Comparison of ENCODE assay signal across 9 mouse cellular contexts in genomic region chr10:67226109-67226508, GRCm38 (mm10). TPM values are rescaled to one million over a fixed set of nuclear protein-coding genes. Genes with fewer than 3 reads are reported as not detected.
DNase-seq lines count a peak whose midpoint lies in the region; ATAC-seq and TF ChIP-seq lines count a peak whose summit lies in the region.
"Had no signal": no experiment of that assay in that cellular context is flagged by ENCODE, and none has a peak within 500 bp of the region (broad histone marks: within the 10 kb centered on the region; RNA-seq: fewer than 3 reads in every experiment).

No protein-coding gene starts in this region.

- H3K4me3 ChIP-seq in midbrain, embryonic 14.5 days (replicated peaks; ENCODE audit: low read depth, low read length), result no peak overlapping the region
- no peak overlapping the region for H3K4me3 ChIP-seq in midbrain, embryonic 10.5 days
- H3K4me3 ChIP-seq in lung, embryonic 14.5 days (ENCODE audit: low read depth, low read length), result no peak overlapping the region
- H3K4me3 ChIP-seq in stomach, embryonic 15.5 days (replicated peaks), result no peak overlapping the region
- H3K4me3 ChIP-seq: limb, embryonic 12.5 days had no signal

- TF ChIP-seq CTCF in lung, embryonic 14.5 days (IDR thresholded peaks at IDR 0.05; ENCODE audit: low read depth), result no peak

- ATAC-seq in midbrain, embryonic 14.5 days (ENCODE audit: low FRiP score, low TSS enrichment), result no peak
- ATAC-seq in lung, embryonic 14.5 days (ENCODE audit: insufficient read depth), result no peak
- ATAC-seq in stomach, embryonic 15.5 days (ENCODE audit: insufficient read depth, low FRiP score, low read depth), result no peak

- no peak overlapping the region for H3K9ac ChIP-seq in midbrain, embryonic 14.5 days (replicated peaks; ENCODE audit: low read length)
- no peak overlapping the region for H3K9ac ChIP-seq in lung, embryonic 14.5 days
- H3K9ac ChIP-seq in stomach, embryonic 15.5 days, result no peak overlapping the region
- H3K9ac ChIP-seq: limb, embryonic 12.5 days had no signal

- DNase-seq in midbrain, embryonic 14.5 days, result peak; percentile 4
- no peak for DNase-seq in midbrain, embryonic 10.5 days (ENCODE audit: low spot score)
- DNase-seq in cerebellum, adult 11-12 months, result peak; percentile 43
- DNase-seq in gastrocnemius, postnatal 25 days, result peak; percentile 66
- DNase-seq in kidney, postnatal 14 days, result peak; percentile 66
- DNase-seq in lung, embryonic 14.5 days, result peak; percentile 55
- no peak for DNase-seq in T-cell, adult 2 months (ENCODE audit: low spot score)

- no peaks in the 10 kb centered on the region for H3K27me3 ChIP-seq in midbrain, embryonic 14.5 days (ENCODE audit: control insufficient read depth, insufficient read depth, low read length)
- no peaks in the 10 kb centered on the region for H3K27me3 ChIP-seq in midbrain, embryonic 10.5 days (ENCODE audit: low read depth, poor library complexity, severe bottlenecking)
- H3K27me3 ChIP-seq in lung, embryonic 14.5 days (ENCODE audit: insufficient read depth, low read length), result no peaks in the 10 kb centered on the region
- H3K27me3 ChIP-seq in stomach, embryonic 15.5 days (replicated peaks), result no peaks in the 10 kb centered on the region
- H3K27me3 ChIP-seq: limb, embryonic 12.5 days had no signal

- WGBS in midbrain, embryonic 14.5 days, result 93% methylated on average over 7 of the region's 7 CpGs
- WGBS in midbrain, embryonic 10.5 days, result 93% methylated on average over 7 of the region's 7 CpGs
- 62% methylated on average over 7 of the region's 7 CpGs for WGBS in lung, embryonic 14.5 days
- WGBS in stomach, embryonic 15.5 days, result 66% methylated on average over 7 of the region's 7 CpGs

- H3K4me1 ChIP-seq in midbrain, embryonic 14.5 days (ENCODE audit: control insufficient read depth, insufficient read depth, low read length), result no peaks in the 10 kb centered on the region
- no peaks in the 10 kb centered on the region for H3K4me1 ChIP-seq in midbrain, embryonic 10.5 days
- H3K4me1 ChIP-seq in lung, embryonic 14.5 days (ENCODE audit: insufficient read depth), result no peaks in the 10 kb centered on the region
- no peaks in the 10 kb centered on the region for H3K4me1 ChIP-seq in stomach, embryonic 15.5 days
- H3K4me1 ChIP-seq: limb, embryonic 12.5 days had no signal

- H3K36me3 ChIP-seq in midbrain, embryonic 14.5 days (ENCODE audit: control insufficient read depth, insufficient read depth, low read length), result peaks cover 45% of the 10 kb centered on the region
- peaks cover 82% of the 10 kb centered on the region for H3K36me3 ChIP-seq in midbrain, embryonic 10.5 days
- H3K36me3 ChIP-seq in lung, embryonic 14.5 days (ENCODE audit: insufficient read depth), result peaks cover 45% of the 10 kb centered on the region
- H3K36me3 ChIP-seq in stomach, embryonic 15.5 days, result peaks cover 20% of the 10 kb centered on the region

- H3K27ac ChIP-seq in midbrain, embryonic 14.5 days (replicated peaks; ENCODE audit: low read depth, low read length), result no peak overlapping the region
- H3K27ac ChIP-seq in midbrain, embryonic 10.5 days (replicated peaks), result no peak overlapping the region
- H3K27ac ChIP-seq in lung, embryonic 14.5 days (ENCODE audit: low read depth), result peak overlapping the region; percentile 54; the same call in 1 of the 2 replicates
- H3K27ac ChIP-seq in stomach, embryonic 15.5 days, result peak overlapping the region; percentile 44
- H3K27ac ChIP-seq: limb, embryonic 12.5 days had no signal

- no peak overlapping the region for H3K4me2 ChIP-seq in midbrain, embryonic 14.5 days (ENCODE audit: low read length)
- H3K4me2 ChIP-seq in lung, embryonic 14.5 days, result no peak overlapping the region
- no peak overlapping the region for H3K4me2 ChIP-seq in stomach, embryonic 15.5 days
- H3K4me2 ChIP-seq: limb, embryonic 12.5 days had no signal

- H3K9me3 ChIP-seq in midbrain, embryonic 14.5 days (ENCODE audit: control insufficient read depth, low read length), result no peaks in the 10 kb centered on the region
- H3K9me3 ChIP-seq in midbrain, embryonic 10.5 days (replicated peaks), result no peaks in the 10 kb centered on the region
- no peaks in the 10 kb centered on the region for H3K9me3 ChIP-seq in lung, embryonic 14.5 days (ENCODE audit: low read depth, low read length)
- H3K9me3 ChIP-seq in stomach, embryonic 15.5 days, result no peaks in the 10 kb centered on the region
- H3K9me3 ChIP-seq: limb, embryonic 12.5 days had no signal

RNA-seq across cellular contexts. Expression of gene Nrbf2, which starts 59.0 kb away (rescaled TPM):
- polyA plus RNA-seq in midbrain, embryonic 14.5 days (2014; fragmentation: Nextera tagmentation; extraction: Ambion mirVana), result 41.6 and 45.0 TPM in 2 replicates
- polyA plus RNA-seq in midbrain, embryonic 10.5 days (2016; fragmentation: Nextera tagmentation; extraction: Ambion mirVana), result 38.7 and 40.5 TPM in 2 replicates
- 10 to 100 TPM in 1 of 2 experiments, 1 to 10 TPM in 1; 8.6 to 10.2 TPM for total RNA-seq in gastrocnemius, postnatal 25 days (2021)
- polyA plus RNA-seq in lung, embryonic 14.5 days (2014; fragmentation: Nextera tagmentation; extraction: Ambion mirVana), result 34.8 and 37.0 TPM in 2 replicates
- 35.1 and 36.3 TPM in 2 replicates for polyA plus RNA-seq in stomach, embryonic 15.5 days (2015; fragmentation: Nextera tagmentation; extraction: Ambion mirVana)

Comparison
In these comparisons a context has a peak if more than half of its experiments do, and no peak if none do; other contexts are left out.
1. DNase-seq: peak in midbrain, embryonic 14.5 days (single experiment), cerebellum, adult 11-12 months (single experiment), gastrocnemius, postnatal 25 days (single experiment), kidney, postnatal 14 days (single experiment) and lung, embryonic 14.5 days (single experiment); none in midbrain, embryonic 10.5 days (single experiment) and T-cell, adult 2 months (single experiment).
2. H3K27ac ChIP-seq: peak in lung, embryonic 14.5 days (single experiment) and stomach, embryonic 15.5 days (single experiment); none in midbrain, embryonic 14.5 days (single experiment) and midbrain, embryonic 10.5 days (single experiment).